Mouse (Mus musculus) MEL (cell line): ENCODE measurements around the gene Eci1.

Experiments used
- CHD2 ChIP-seq: IDR thresholded peaks from 2 replicates; pipeline ENCODE4 v1.6.1; 2011; ENCODE audit warnings: low read length, improper control_type of control experiment
- CTCF ChIP-seq, 3 experiments: IDR thresholded peaks in 2 of 3; conservative IDR thresholded peaks in 1 of 3; 2 replicates each; pipeline ENCODE4 v1.5.1; 2011 to 2012; ENCODE audit warnings: low read length in 3 of 3, low read depth in 2 of 3, mild to moderate bottlenecking in 2 of 3, improper control_type of control experiment in 1 of 3, inconsistent platforms in 1 of 3, mixed read lengths in 1 of 3, moderate library complexity in 1 of 3; ENCODE audit not compliant: control insufficient read depth in 1 of 3, insufficient read depth in 1 of 3, poor library complexity in 1 of 3, severe bottlenecking in 1 of 3
- EP300 ChIP-seq, 2 experiments: IDR thresholded peaks; 2 replicates each; pipeline ENCODE4 v1.6.1; 2011; ENCODE audit warnings: improper control_type of control experiment in 2 of 2, low read length in 2 of 2, low read depth in 1 of 2, mild to moderate bottlenecking in 1 of 2
- HCFC1 ChIP-seq: IDR thresholded peaks from 2 replicates; pipeline ENCODE4 v1.6.1; 2012; ENCODE audit warnings: low read depth, mild to moderate bottlenecking, inconsistent platforms, low read length, improper control_type of control experiment, moderate library complexity
- MAX ChIP-seq: IDR thresholded peaks from 2 replicates; pipeline ENCODE4 v1.6.1; 2011; ENCODE audit warnings: low read length, improper control_type of control experiment
- MXI1 ChIP-seq: IDR thresholded peaks from 2 replicates; pipeline ENCODE4 v1.6.1; 2011; ENCODE audit warnings: mild to moderate bottlenecking, low read depth, low read length, improper control_type of control experiment
- USF2 ChIP-seq, 2 experiments: IDR thresholded peaks; 2 replicates each; pipeline ENCODE4 v1.6.1; 2011 to 2012; ENCODE audit warnings: improper control_type of control experiment in 2 of 2, low read length in 2 of 2, borderline replicate concordance in 1 of 2, inconsistent platforms in 1 of 2, low read depth in 1 of 2, mild to moderate bottlenecking in 1 of 2; ENCODE audit not compliant: insufficient read depth in 1 of 2
- ZC3H11A ChIP-seq: IDR thresholded peaks from 2 replicates; pipeline ENCODE4 v1.6.1; 2012; ENCODE audit warnings: low read depth, mild to moderate bottlenecking, inconsistent platforms, low read length, improper control_type of control experiment

DNA sequence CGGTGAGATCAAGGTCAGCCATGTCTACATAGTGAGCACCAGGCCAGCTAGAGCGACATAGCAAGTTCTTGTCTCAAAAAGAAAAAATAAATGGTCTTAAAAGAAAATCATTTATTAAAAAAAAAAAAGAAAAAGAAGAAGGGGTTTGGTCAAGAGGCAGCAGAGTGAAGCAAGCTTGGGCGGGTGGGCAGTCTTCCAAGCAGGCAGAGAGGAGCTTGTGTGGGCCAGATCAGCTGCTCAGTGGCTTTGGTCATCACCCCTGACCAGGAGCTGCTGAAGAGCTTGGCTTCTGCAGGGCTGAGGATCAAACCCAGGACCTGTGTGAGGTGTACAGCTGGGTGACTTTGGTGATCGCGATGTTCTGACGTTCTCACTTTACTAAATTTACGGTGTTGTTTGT lies 32.0 kb upstream of the Eci1 start:
- TF ChIP-seq EP300 (IDR thresholded peaks at IDR 0.05; ENCODE audit: low read depth in 1 of 2, low read length in 2 of 2) (no peak), MXI1 (no peak), USF2 (IDR thresholded peaks at IDR 0.05; ENCODE audit: borderline replicate concordance in 1 of 2, insufficient read depth in 1 of 2, low read depth in 1 of 2, low read length in 2 of 2) (no peak), CTCF (IDR thresholded peaks at IDR 0.05 in 2 of 3, conservative IDR thresholded peaks at IDR 0.05 in 1 of 3; ENCODE audit: control insufficient read depth in 1 of 3, insufficient read depth in 1 of 3, low read depth in 2 of 3, low read length in 3 of 3, poor library complexity in 1 of 3, severe bottlenecking in 1 of 3) (no peak), HCFC1 (no peak), CHD2 (no peak), MAX (no peak), ZC3H11A (no peak)
